Mouse (Mus musculus) kidney, embryonic 14.5 days (tissue): ENCODE data around the gene Spats2. TPM values are rescaled to one million over a fixed set of nuclear protein-coding genes. Genes with fewer than 3 reads are reported as not detected.
"Not testable (repeated sequence)": the region's sequence is repeated elsewhere in the genome, so short reads cannot be mapped to it uniquely, and the experiment has no call there.

Source experiments
- ATAC-seq: fragments of 200-750 bp; cut with Nextera tagmentation; 2 replicates; pipeline ENCODE4 v1.8.0; 2017; ENCODE audit warnings: moderate number of reproducible peaks, mild to moderate bottlenecking, moderate TSS enrichment, moderate library complexity; ENCODE audit not compliant: low FRiP score, low TSS enrichment
- H3K27ac ChIP-seq: fragments of 300-500 bp; sonication (generic); 2 replicates; pipeline ENCODE4 v1.5.1; 2014; ENCODE audit warnings: low read depth, mild to moderate bottlenecking, low read length, moderate library complexity, mixed read lengths
- H3K27me3 ChIP-seq: fragments of 300-500 bp; sonication (generic); 2 replicates; pipeline ENCODE4 v1.6.1; 2014; ENCODE audit warnings: mild to moderate bottlenecking, low read length; ENCODE audit not compliant: control insufficient read depth, insufficient read depth
- H3K36me3 ChIP-seq: fragments of 300-500 bp; sonication (generic); 2 replicates; pipeline ENCODE4 v1.6.1; 2014; ENCODE audit warnings: low read length, mixed read lengths; ENCODE audit not compliant: control insufficient read depth, insufficient read depth
- H3K4me1 ChIP-seq: fragments of 300-500 bp; sonication (generic); 2 replicates; pipeline ENCODE4 v1.6.1; 2014; ENCODE audit warnings: low read length, mixed read lengths; ENCODE audit not compliant: control insufficient read depth, insufficient read depth
- H3K4me2 ChIP-seq: fragments of 300-500 bp; sonication (generic); replicated peaks from 2 replicates; pipeline ENCODE4 v1.6.1; 2014; ENCODE audit warnings: low read depth, mild to moderate bottlenecking, low read length
- H3K4me3 ChIP-seq: fragments of 300-500 bp; sonication (generic); 2 replicates; pipeline ENCODE4 v1.5.1; 2014; ENCODE audit warnings: mild to moderate bottlenecking, low read length
- H3K9ac ChIP-seq: fragments of 300-500 bp; sonication (generic); 2 replicates; pipeline ENCODE4 v1.6.1; 2014; ENCODE audit warnings: low read depth, mild to moderate bottlenecking, low read length, moderate library complexity
- H3K9me3 ChIP-seq: fragments of 300-500 bp; sonication (generic); 2 replicates; pipeline ENCODE4 v1.6.1; 2016; ENCODE audit warnings: low read length; ENCODE audit not compliant: control insufficient read depth
- WGBS: fragments of 180-500 bp; shearing (Covaris S2); extraction: QIAGEN DNeasy Blood & Tissue Kit; methylation state at CpG from one replicate; pipeline ENCODE4 v1.1.7; 2014; 5-methylcytosine and 5-hydroxymethylcytosine counted together
- polyA plus RNA-seq: library from polyadenylated mRNA; unstranded; fragments of >200 nt; fragmentation: Nextera tagmentation; extraction: Ambion mirVana; gene quantifications from 2 replicates; pipeline ENCODE4 v1.2.1, GENCODE M21; 2014

The Spats2 gene
- 51.5 and 55.2 TPM in 2 replicates for polyA plus RNA-seq

DNA sequence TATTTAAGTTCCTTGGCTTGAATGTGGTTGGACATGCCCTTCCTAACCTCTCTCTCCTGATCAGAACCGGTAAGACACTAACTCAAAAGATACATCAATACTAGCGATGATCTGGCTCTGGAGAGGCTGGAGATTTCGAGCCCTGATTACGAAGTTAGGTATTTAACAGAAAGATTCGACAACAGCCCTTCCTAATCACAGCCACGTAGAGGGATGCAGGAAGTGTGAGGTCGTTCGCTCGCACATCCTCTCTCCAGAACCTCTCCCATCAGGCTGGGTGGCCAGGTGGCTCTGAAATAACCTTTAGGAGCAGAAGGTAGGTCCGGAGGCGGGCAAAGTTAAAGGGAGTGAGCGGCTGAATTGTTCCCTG is at the start of gene Spats2:
TSS of gene Spats2 (plus strand) at position 206 of the 370 bp plus-strand sequence.
- Histone ChIP-seq H3K27me3 (no peaks in the 10 kb centered on the region), H3K4me3 (peak within 1 kb of the TSS; percentile 84), H3K9me3 (no peaks in the 10 kb centered on the region), H3K4me1 (peaks cover 33% of the 10 kb centered on the region), H3K36me3 (no peaks in the 10 kb centered on the region), H3K9ac (peak within 1 kb of the TSS; percentile 93), H3K4me2 (peak within 1 kb of the TSS; percentile 68), H3K27ac (peak within 1 kb of the TSS; percentile 93)
- 1% methylated on average over 12 of the region's 12 CpGs for WGBS
- no peak for ATAC-seq

DNA sequence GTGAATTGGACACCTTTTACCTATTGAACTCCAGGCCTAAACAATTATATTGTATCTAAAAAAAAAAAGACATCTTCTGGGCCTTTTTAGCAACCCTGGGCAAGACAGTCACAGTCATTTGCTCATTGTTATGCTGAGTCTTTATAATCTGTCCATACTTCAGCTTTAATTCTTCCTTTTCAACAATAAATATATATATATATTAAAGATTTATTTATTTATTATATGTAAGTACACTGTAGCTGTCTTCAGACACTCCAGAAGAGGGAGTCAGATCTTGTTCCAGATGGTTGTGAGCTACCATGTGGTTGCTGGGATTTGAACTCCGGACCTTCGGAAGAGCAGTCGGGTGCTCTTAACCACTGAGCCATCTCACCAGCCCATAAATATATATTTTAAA is 49.7 kb upstream of the Spats2 start:
- not testable (repeated sequence) for H3K9me3 ChIP-seq, ATAC-seq

GRCm38 (mm10) chr15:99078181-99078910 is 47.4 kb upstream of the Spats2 start:
- Histone ChIP-seq H3K27me3 (no peaks in the 10 kb centered on the region), H3K27ac (no peak overlapping the region), H3K9me3 (no peaks in the 10 kb centered on the region), H3K4me3 (no peak overlapping the region), H3K9ac (no peak overlapping the region), H3K4me2 (no peak overlapping the region), H3K36me3 (peaks cover 51% of the 10 kb centered on the region), H3K4me1 (peaks cover 15% of the 10 kb centered on the region)
- ATAC-seq: no peak
- 82% methylated on average over 15 of the region's 15 CpGs for WGBS

More for the DNA sequence above, 49.7 kb upstream of the Spats2 start:
- peak overlapping the region; percentile 79 for H3K4me2 ChIP-seq
- H3K4me1 ChIP-seq: peaks cover 15% of the 10 kb centered on the region
- 99% methylated on average over 3 of the region's 3 CpGs for WGBS
- H3K27me3 ChIP-seq, H3K4me3 ChIP-seq, H3K9ac ChIP-seq, H3K27ac ChIP-seq: not testable (repeated sequence)
- peaks cover 30% of the 10 kb centered on the region for H3K36me3 ChIP-seq

GRCm38 (mm10) chr15:99079804-99080203 is 45.9 kb upstream of the Spats2 start:
- Histone ChIP-seq H3K36me3 (peaks cover 52% of the 10 kb centered on the region), H3K4me3 (no peak overlapping the region), H3K9ac (no peak overlapping the region), H3K4me1 (0 out of 2 replicates have a peak, but pooled peaks cover 9% of the 10 kb centered on the region), H3K27ac (no peak overlapping the region), H3K4me2 (no peak overlapping the region), H3K27me3 (peaks cover 11% of the 10 kb centered on the region), H3K9me3 (no peaks in the 10 kb centered on the region)
- 87% methylated on average over 3 of the region's 3 CpGs for WGBS
- ATAC-seq: no peak

- H3K27me3 ChIP-seq: peaks cover 36% of the 10 kb centered on the region
- WGBS: 96% methylated on average over 12 of the region's 12 CpGs
- peaks cover 46% of the 10 kb centered on the region for H3K36me3 ChIP-seq
These were observed 43.4 kb upstream of the Spats2 start for GRCm38 (mm10) chr15:99082322-99082721.

GRCm38 (mm10) chr15:99082840-99083239 is 42.9 kb upstream of the Spats2 start:
- Histone ChIP-seq H3K9me3 (no peaks in the 10 kb centered on the region), H3K27me3 (peaks cover 41% of the 10 kb centered on the region), H3K27ac (no peak overlapping the region), H3K9ac (no peak overlapping the region), H3K4me3 (no peak overlapping the region), H3K36me3 (peaks cover 40% of the 10 kb centered on the region), H3K4me2 (no peak overlapping the region), H3K4me1 (no peaks in the 10 kb centered on the region)
- ATAC-seq: no peak
- 93% methylated on average over 16 of the region's 16 CpGs for WGBS

More at GRCm38 (mm10) chr15:99082322-99082721, 43.4 kb upstream of the Spats2 start:
- Histone ChIP-seq H3K27ac (no peak overlapping the region), H3K4me3 (no peak overlapping the region), H3K9me3 (no peaks in the 10 kb centered on the region), H3K4me1 (no peaks in the 10 kb centered on the region), H3K9ac (no peak overlapping the region), H3K4me2 (no peak overlapping the region)
- no peak for ATAC-seq

GRCm38 (mm10) chr15:99083258-99083657 is 42.5 kb upstream of the Spats2 start:
- H3K36me3 ChIP-seq: peaks cover 37% of the 10 kb centered on the region
- WGBS: 72% methylated on average over 9 of the region's 9 CpGs
- no peaks in the 10 kb centered on the region for H3K4me1 ChIP-seq
- no peak overlapping the region for H3K4me2 ChIP-seq
- no peak overlapping the region for H3K27ac ChIP-seq
- H3K9ac ChIP-seq: no peak overlapping the region
- no peak for ATAC-seq
- no peaks in the 10 kb centered on the region for H3K9me3 ChIP-seq
- H3K27me3 ChIP-seq: peaks cover 46% of the 10 kb centered on the region
- H3K4me3 ChIP-seq: no peak overlapping the region

DNA sequence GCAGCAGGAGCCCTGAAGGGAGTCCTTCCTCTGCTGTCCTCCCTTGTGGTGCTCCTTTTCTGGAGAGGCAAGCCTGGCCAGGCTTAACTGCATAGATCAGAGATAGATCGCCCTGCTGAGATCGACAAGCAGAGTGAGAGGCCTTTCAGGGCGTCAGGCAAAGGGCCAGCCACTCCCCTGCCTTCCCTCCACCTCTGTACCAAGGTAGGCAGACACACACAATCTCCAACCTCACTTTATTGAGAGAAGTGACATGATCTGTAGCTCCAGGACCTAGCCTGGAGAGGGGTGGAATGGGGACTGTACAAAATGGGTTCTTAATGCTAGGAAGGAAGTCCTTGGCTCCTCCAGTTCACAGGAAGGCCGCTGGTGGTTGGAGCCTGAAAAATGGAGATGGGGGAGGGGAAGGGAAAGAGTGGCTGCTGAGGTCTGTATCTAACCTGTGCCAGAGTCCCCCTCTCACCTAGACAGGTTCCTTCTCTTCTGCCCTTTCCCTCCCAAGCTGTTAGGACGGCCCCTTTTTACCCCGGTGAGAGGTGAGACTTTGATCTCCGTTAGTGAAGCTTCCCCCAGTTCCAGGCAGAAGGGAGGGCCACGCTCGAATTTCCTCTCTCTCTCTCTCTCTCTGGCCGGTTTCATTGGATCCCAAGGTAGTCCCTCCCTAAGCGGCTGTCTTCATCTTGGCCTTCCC is 41.7 kb upstream of the Spats2 start:
- Histone ChIP-seq H3K27ac (no peak overlapping the region), H3K27me3 (peaks cover 53% of the 10 kb centered on the region), H3K36me3 (peaks cover 32% of the 10 kb centered on the region), H3K9ac (no peak overlapping the region), H3K4me1 (peaks cover 7% of the 10 kb centered on the region), H3K4me2 (peak overlapping the region; percentile 33; the same call in 1 of the 2 replicates), H3K9me3 (no peaks in the 10 kb centered on the region), H3K4me3 (no peak overlapping the region)
- WGBS: 4% methylated on average over 11 of the region's 11 CpGs
- ATAC-seq: no peak

DNA sequence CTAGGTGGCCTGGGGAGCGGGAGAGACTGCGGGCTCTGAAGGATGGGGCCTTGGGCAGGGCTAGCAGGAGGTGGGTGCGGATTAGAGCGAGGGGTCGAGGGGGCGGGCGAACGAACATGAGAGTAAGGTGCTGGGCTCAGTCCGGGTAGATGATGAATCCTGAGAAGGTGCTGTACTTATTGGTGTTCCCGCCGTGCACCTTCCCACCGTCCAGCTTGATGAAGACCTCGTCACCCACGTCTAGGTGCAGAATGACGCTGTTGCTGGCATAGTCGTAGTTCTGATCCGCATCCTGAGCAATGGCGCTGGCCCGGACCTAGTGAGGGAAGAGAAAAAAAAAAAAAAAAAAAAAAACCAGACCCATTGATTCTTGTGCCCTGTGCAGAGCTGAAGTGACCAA is 41.1 kb upstream of the Spats2 start:
- Histone ChIP-seq H3K4me3 (no peak overlapping the region), H3K9ac (no peak overlapping the region), H3K9me3 (no peaks in the 10 kb centered on the region), H3K27me3 (peaks cover 59% of the 10 kb centered on the region), H3K36me3 (peaks cover 32% of the 10 kb centered on the region), H3K4me2 (peak overlapping the region; percentile 33; the same call in 1 of the 2 replicates), H3K27ac (no peak overlapping the region), H3K4me1 (peaks cover 10% of the 10 kb centered on the region)
- WGBS: 9% methylated on average over 19 of the region's 19 CpGs
- ATAC-seq: no peak
